10 mouse cellular contexts compared by ENCODE assay signal in the genomic region with DNA sequence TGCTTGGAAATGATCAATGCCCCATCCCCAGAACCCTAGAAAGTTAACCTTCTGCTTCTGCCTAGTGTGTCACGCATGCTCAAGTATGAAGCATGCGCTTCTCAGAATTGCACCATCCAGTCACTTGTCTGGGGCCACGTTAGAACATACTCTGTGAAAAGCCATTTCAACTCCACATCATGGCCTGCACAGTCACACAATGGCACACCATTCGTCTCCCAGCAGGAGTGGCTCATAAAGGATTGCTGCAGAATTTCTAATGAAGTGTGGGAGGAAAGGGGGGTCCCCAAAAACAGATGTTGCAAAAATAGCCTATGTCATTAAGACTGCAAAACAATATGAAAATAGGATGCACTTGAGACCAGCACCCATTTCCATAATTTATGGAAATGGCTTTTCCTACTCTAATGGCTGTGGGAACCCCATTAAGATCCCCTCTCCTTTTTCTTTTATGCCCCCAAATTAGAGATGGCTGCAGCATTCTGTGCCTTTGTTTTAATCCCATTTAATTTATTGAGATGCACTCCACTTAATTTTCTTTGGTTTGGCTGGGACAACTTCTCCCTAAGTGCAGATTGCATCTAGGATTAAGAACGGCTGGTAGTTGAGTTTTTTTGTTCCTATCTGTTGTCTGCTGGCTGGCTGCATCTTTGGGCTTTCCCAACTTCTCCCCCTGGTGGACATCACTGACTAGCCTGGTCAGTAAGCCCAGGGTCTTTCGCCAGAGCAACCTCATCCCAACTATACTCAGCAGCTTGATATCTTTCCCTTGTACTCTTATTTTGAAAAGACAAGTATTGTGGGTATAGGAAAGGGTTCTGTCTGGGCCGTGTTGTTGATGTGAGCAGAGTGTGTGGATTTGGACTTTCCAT.
DNase-seq lines count a peak whose midpoint lies in the region; ATAC-seq lines count a peak whose summit lies in the region.
"Had no signal": no experiment of that assay in that cellular context is flagged by ENCODE, and none has a peak within 500 bp of the region (broad histone marks: within the 10 kb centered on the region; RNA-seq: fewer than 3 reads in every experiment).

No protein-coding gene starts in this region.

- 59% methylated on average over 7 of the region's 7 CpGs for WGBS in limb, embryonic 11.5 days
- WGBS in limb, embryonic 10.5 days = 68% methylated on average over 7 of the region's 7 CpGs
- WGBS in hindbrain, embryonic 10.5 days = 53% methylated on average over 7 of the region's 7 CpGs
- WGBS in neural tube, embryonic 12.5 days = 36% methylated on average over 7 of the region's 7 CpGs

- no peak overlapping the region for H3K4me3 ChIP-seq in limb, embryonic 11.5 days (ENCODE audit: low read depth, low read length)
- no peak overlapping the region for H3K4me3 ChIP-seq in limb, embryonic 10.5 days
- H3K4me3 ChIP-seq in hindbrain, embryonic 10.5 days = no peak overlapping the region
- no peak overlapping the region for H3K4me3 ChIP-seq in neural tube, embryonic 12.5 days
- H3K4me3 ChIP-seq: lung, embryonic 15.5 days; stomach, embryonic 15.5 days had no signal

- no peaks in the 10 kb centered on the region for H3K36me3 ChIP-seq in limb, embryonic 11.5 days (ENCODE audit: control insufficient read depth, insufficient read depth, low read length)
- no peaks in the 10 kb centered on the region for H3K36me3 ChIP-seq in limb, embryonic 10.5 days
- H3K36me3 ChIP-seq in hindbrain, embryonic 10.5 days = no peaks in the 10 kb centered on the region
- H3K36me3 ChIP-seq in neural tube, embryonic 12.5 days = no peaks in the 10 kb centered on the region
- H3K36me3 ChIP-seq: lung, embryonic 15.5 days; stomach, embryonic 15.5 days had no signal

- H3K9ac ChIP-seq in limb, embryonic 11.5 days (ENCODE audit: low read length) = no peak overlapping the region
- no peak overlapping the region for H3K9ac ChIP-seq in neural tube, embryonic 12.5 days
- H3K9ac ChIP-seq: lung, embryonic 15.5 days; stomach, embryonic 15.5 days had no signal

- no peak for ATAC-seq in limb, embryonic 11.5 days (ENCODE audit: insufficient number of reproducible peaks, low FRiP score, low TSS enrichment, low read depth)
- peak; percentile 83 for ATAC-seq in neural tube, embryonic 12.5 days (ENCODE audit: low FRiP score, low read depth)
- no peak for ATAC-seq in monocyte, adult 5-6 weeks (replicated peaks; ENCODE audit: insufficient number of reproducible peaks, low FRiP score, low TSS enrichment, poor library complexity, severe bottlenecking)

- peak; percentile 77 to 80 for DNase-seq in cerebellum, postnatal 10 days
- no peak for DNase-seq in cerebellum, adult 18-20 months
- peak; percentile 27 for DNase-seq in limb, embryonic 11.5 days (ENCODE audit: low spot score)
- no peak for DNase-seq in limb, embryonic 10.5 days (ENCODE audit: low spot score)
- DNase-seq in hindbrain, embryonic 10.5 days (ENCODE audit: low spot score) = peak; percentile 38
- no peak for DNase-seq in adrenal gland, adult 2 months

- no peaks in the 10 kb centered on the region for H3K27me3 ChIP-seq in limb, embryonic 11.5 days (ENCODE audit: control insufficient read depth, insufficient read depth, low read length)
- no peaks in the 10 kb centered on the region for H3K27me3 ChIP-seq in limb, embryonic 10.5 days (ENCODE audit: low read depth, poor library complexity, severe bottlenecking)
- no peaks in the 10 kb centered on the region for H3K27me3 ChIP-seq in hindbrain, embryonic 10.5 days (ENCODE audit: insufficient read depth, poor library complexity, severe bottlenecking)
- H3K27me3 ChIP-seq in neural tube, embryonic 12.5 days (replicated peaks) = no peaks in the 10 kb centered on the region
- H3K27me3 ChIP-seq: lung, embryonic 15.5 days; stomach, embryonic 15.5 days had no signal

- no peaks in the 10 kb centered on the region for H3K4me1 ChIP-seq in limb, embryonic 11.5 days (ENCODE audit: control insufficient read depth, insufficient read depth, low read length)
- H3K4me1 ChIP-seq in limb, embryonic 10.5 days = peaks cover 12% of the 10 kb centered on the region
- H3K4me1 ChIP-seq in hindbrain, embryonic 10.5 days (replicated peaks) = peaks cover 12% of the 10 kb centered on the region; the same call in 1 of the 2 replicates
- H3K4me1 ChIP-seq in neural tube, embryonic 12.5 days = peaks cover 15% of the 10 kb centered on the region
- H3K4me1 ChIP-seq: lung, embryonic 15.5 days; stomach, embryonic 15.5 days had no signal

- no peaks in the 10 kb centered on the region for H3K9me3 ChIP-seq in limb, embryonic 11.5 days (ENCODE audit: control insufficient read depth, low read length)
- H3K9me3 ChIP-seq in limb, embryonic 10.5 days (replicated peaks) = no peaks in the 10 kb centered on the region
- H3K9me3 ChIP-seq in hindbrain, embryonic 10.5 days = no peaks in the 10 kb centered on the region
- no peaks in the 10 kb centered on the region for H3K9me3 ChIP-seq in neural tube, embryonic 12.5 days
- H3K9me3 ChIP-seq: lung, embryonic 15.5 days; stomach, embryonic 15.5 days had no signal

- H3K27ac ChIP-seq in limb, embryonic 11.5 days (replicated peaks; ENCODE audit: low read depth, low read length) = no peak overlapping the region
- no peak overlapping the region for H3K27ac ChIP-seq in limb, embryonic 10.5 days
- no peak overlapping the region for H3K27ac ChIP-seq in hindbrain, embryonic 10.5 days
- 0 out of 2 replicates have a peak overlapping the region, but pooled peaks have one; percentile 4 for H3K27ac ChIP-seq in neural tube, embryonic 12.5 days
- H3K27ac ChIP-seq: lung, embryonic 15.5 days; stomach, embryonic 15.5 days had no signal

- H3K4me2 ChIP-seq in limb, embryonic 11.5 days (ENCODE audit: low read depth, severe bottlenecking) = no peak overlapping the region
- H3K4me2 ChIP-seq in neural tube, embryonic 12.5 days (replicated peaks) = no peak overlapping the region
- H3K4me2 ChIP-seq: lung, embryonic 15.5 days; stomach, embryonic 15.5 days had no signal

Comparison
In these comparisons a context has a peak if more than half of its experiments do, and no peak if none do; other contexts are left out.
1. DNase-seq: peak in cerebellum, postnatal 10 days (2 of 2), limb, embryonic 11.5 days (single experiment) and hindbrain, embryonic 10.5 days (single experiment); none in cerebellum, adult 18-20 months (0 of 2), limb, embryonic 10.5 days (single experiment) and adrenal gland, adult 2 months (single experiment).